In the genomic region with DNA sequence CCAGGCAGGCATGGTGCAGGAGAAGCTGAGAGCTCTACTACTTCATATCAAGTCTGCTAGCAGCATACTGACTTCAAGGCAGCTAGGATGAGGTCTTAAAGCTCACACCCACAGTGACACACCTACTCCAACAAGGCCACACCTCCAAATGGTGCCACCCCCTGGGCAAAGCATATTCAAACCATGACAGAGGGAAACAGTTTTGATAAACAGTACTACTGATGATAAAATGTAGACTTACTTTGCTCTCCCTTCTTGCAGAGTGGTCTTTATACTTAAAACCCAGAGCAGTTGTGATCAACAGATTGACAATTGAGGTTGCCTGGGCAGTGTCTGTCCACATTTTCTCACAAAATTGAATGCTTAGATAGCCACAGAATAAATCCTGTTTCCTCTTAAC, we compare ENCODE assay signal across 8 mouse cellular contexts. TPM values are rescaled to one million over a fixed set of nuclear protein-coding genes. Genes with fewer than 3 reads are reported as not detected.
DNase-seq lines count a peak whose midpoint lies in the region; ATAC-seq and TF ChIP-seq lines count a peak whose summit lies in the region.

No protein-coding gene starts in this region.

- no peak overlapping the region for H3K4me3 ChIP-seq in cerebellum, adult 2 months (replicated peaks; ENCODE audit: insufficient read depth, low read depth, low read length)
- H3K4me3 ChIP-seq in heart, embryonic 15.5 days, result peak overlapping the region; percentile 93
- H3K4me3 ChIP-seq in myocyte, result peak overlapping the region; percentile 64

- H3K36me3 ChIP-seq in heart, embryonic 15.5 days, result peaks cover 6% of the 10 kb centered on the region; the same call in 1 of the 2 replicates
- peaks cover 14% of the 10 kb centered on the region for H3K36me3 ChIP-seq in myocyte (ENCODE audit: control insufficient read depth, insufficient read depth)

- H3K9me3 ChIP-seq in heart, embryonic 15.5 days (replicated peaks), result no peaks in the 10 kb centered on the region

- intact Hi-C loops in left cerebral cortex, postnatal 25 days (cut with DNase I), result loop anchor here (5.0 kb wide), 2 partner anchors 51 to 166 kb away; partner anchors contain the start of gene Sepsecs

- peak; percentile 6 for DNase-seq in ovary, postnatal 14 days (ENCODE audit: low spot score)
- no peak for DNase-seq in ovary, postnatal 10 days (ENCODE audit: low spot score)
- DNase-seq in cerebellum, adult 2 months, result peak; percentile 18
- DNase-seq in liver, result peak; percentile 78
- no peak for DNase-seq in left cerebral cortex, postnatal 25 days (ENCODE audit: low spot score in 2 of 2)
- DNase-seq in right cerebral cortex, adult 18-20 months, result no peak

- 0 out of 2 replicates have a peak overlapping the region, but pooled peaks have one; percentile 50 for H3K9ac ChIP-seq in heart, embryonic 15.5 days

- H3K4me1 ChIP-seq in cerebellum, adult 2 months (ENCODE audit: control insufficient read depth, insufficient read depth, low read length), result peaks cover 5% of the 10 kb centered on the region; the same call in 1 of the 2 replicates
- peaks cover 17% of the 10 kb centered on the region for H3K4me1 ChIP-seq in heart, embryonic 15.5 days (replicated peaks)

- TF ChIP-seq POLR2A in cerebellum, adult 2 months (IDR thresholded peaks at IDR 0.05; ENCODE audit: borderline replicate concordance, insufficient read depth, low read length), result no peak
- TF ChIP-seq POLR2A in myocyte (IDR thresholded peaks at IDR 0.05; ENCODE audit: insufficient read length, low read depth), result no peak

- no peak for TF ChIP-seq CTCF in cerebellum, adult 2 months (IDR thresholded peaks at IDR 0.05; ENCODE audit: borderline replicate concordance, insufficient read depth, low read depth, low read length)

- no peak for ATAC-seq in heart, embryonic 15.5 days (replicated peaks; ENCODE audit: insufficient number of reproducible peaks, insufficient read depth, low FRiP score, low read depth)

- no peaks in the 10 kb centered on the region for H3K27me3 ChIP-seq in cerebellum, adult 2 months (ENCODE audit: control insufficient read depth, insufficient read depth, low read length)
- H3K27me3 ChIP-seq in heart, embryonic 15.5 days, result no peaks in the 10 kb centered on the region
- no peaks in the 10 kb centered on the region for H3K27me3 ChIP-seq in myocyte (ENCODE audit: control insufficient read depth, insufficient read depth, insufficient read length)

- no peak overlapping the region for H3ac ChIP-seq in myocyte (ENCODE audit: control insufficient read depth, insufficient read length)

- H3K4me2 ChIP-seq in heart, embryonic 15.5 days, result peak overlapping the region; percentile 79
- H3K4me2 ChIP-seq in myocyte (ENCODE audit: low read depth), result peak overlapping the region; percentile 86

- H3K79me2 ChIP-seq in myocyte (ENCODE audit: control insufficient read depth, insufficient read depth), result peaks cover 32% of the 10 kb centered on the region

- no peak overlapping the region for H3K27ac ChIP-seq in cerebellum, adult 2 months (ENCODE audit: insufficient read depth, low read length)
- H3K27ac ChIP-seq in heart, embryonic 15.5 days, result peak overlapping the region; percentile 91

TF ChIP-seq in myocyte, 11 proteins besides CTCF, POLR2A, EP300 and RAD21:
- no peak for TF ChIP-seq USF1 (IDR thresholded peaks at IDR 0.05; ENCODE audit: low read depth)
- TF ChIP-seq MYOD1 (IDR thresholded peaks at IDR 0.05; ENCODE audit: control insufficient read depth in 1 of 3, insufficient read length in 2 of 3, low read depth in 2 of 3), result no peak
- TF ChIP-seq REST (IDR thresholded peaks at IDR 0.05; ENCODE audit: insufficient read depth, insufficient read length), result no peak
- no peak for TF ChIP-seq TCF12 (IDR thresholded peaks at IDR 0.05; ENCODE audit: insufficient read depth, poor library complexity, severe bottlenecking)
- TF ChIP-seq SRF (IDR thresholded peaks at IDR 0.05; ENCODE audit: control insufficient read depth, insufficient read length, low read depth), result no peak
- TF ChIP-seq POLR2AphosphoS2 (IDR thresholded peaks at IDR 0.05; ENCODE audit: insufficient read length, low read depth), result no peak
- TF ChIP-seq MYOG (IDR thresholded peaks at IDR 0.05; ENCODE audit: control insufficient read depth in 1 of 3, insufficient read depth in 1 of 3, insufficient read length in 2 of 3, low read depth in 2 of 3), result no peak
- no peak for TF ChIP-seq E2F4 (IDR thresholded peaks at IDR 0.05; ENCODE audit: insufficient read depth)
- no peak for TF ChIP-seq TCF3 (IDR thresholded peaks at IDR 0.05; ENCODE audit: insufficient read length, low read depth)

RNA-seq across cellular contexts. Expression of gene Anapc4, which starts 0.8 kb away (rescaled TPM):
- polyA plus RNA-seq in cerebellum, adult 2 months (2012; rRNA removed), result 111 and 117 TPM in 2 replicates
- polyA plus RNA-seq in heart, embryonic 15.5 days (2015; fragmentation: Nextera tagmentation; extraction: Ambion mirVana), result 57.6 and 68.4 TPM in 2 replicates
- 32.2 TPM for polyA plus RNA-seq in myocyte (2012; fragmentation: generic; extraction: Trizol)
- total RNA-seq in left cerebral cortex, postnatal 25 days (2021), result 10 to 100 TPM; 64.9 to 65.5 TPM

RNA-seq across cellular contexts. Expression of gene Zcchc4, which starts 57.8 kb away (rescaled TPM):
- polyA plus RNA-seq in cerebellum, adult 2 months (2012; rRNA removed), result 15.2 and 16.7 TPM in 2 replicates
- polyA plus RNA-seq in heart, embryonic 15.5 days (2015; fragmentation: Nextera tagmentation; extraction: Ambion mirVana), result 10.2 and 11.0 TPM in 2 replicates
- 5.3 TPM for polyA plus RNA-seq in myocyte (2012; fragmentation: generic; extraction: Trizol)
- 1 to 10 TPM; 8.2 to 8.8 TPM for total RNA-seq in left cerebral cortex, postnatal 25 days (2021)

Comparison
In these comparisons a context has a peak if more than half of its experiments do, and no peak if none do; other contexts are left out.
1. DNase-seq: peak in ovary, postnatal 14 days (single experiment), cerebellum, adult 2 months (2 of 2) and liver (single experiment); none in ovary, postnatal 10 days (single experiment), left cerebral cortex, postnatal 25 days (0 of 2) and right cerebral cortex, adult 18-20 months (single experiment).